Mouse (Mus musculus) liver, embryonic 14.5 days (tissue): Measurements from ENCODE around the gene Tcp11.

Experiments
- CTCF ChIP-seq: IDR thresholded peaks from 2 replicates; pipeline ENCODE4 v1.5.1; 2016; ENCODE audit warnings: antibody characterized with exemption, low read depth, control low read depth
- EP300 ChIP-seq: IDR thresholded peaks from 2 replicates; pipeline ENCODE4 v1.6.1; 2016; ENCODE audit warnings: antibody characterized with exemption, low read depth

GRCm38 (mm10) chr17:28022854-28023655 lies 57.4 kb downstream of the Tcp11 start:
- TF ChIP-seq CTCF (no peak), EP300 (no peak)
